Mouse (Mus musculus) forebrain, embryonic 11.5 days (tissue): ENCODE data around the gene Wif1. TPM values are rescaled to one million over a fixed set of nuclear protein-coding genes. Genes with fewer than 3 reads are reported as not detected.

Experiments used
- ATAC-seq: fragments of 200-750 bp; cut with Nextera tagmentation; replicated peaks from 2 replicates; pipeline ENCODE4 v1.8.0; 2017; ENCODE audit warnings: moderate TSS enrichment; ENCODE audit not compliant: low FRiP score
- DNase-seq: peaks from one replicate; pipeline ENCODE4 v3.0.0-alpha.2; 2017; ENCODE audit warnings: low spot score
- H3K27ac ChIP-seq: fragments of 300-500 bp; sonication (generic); 2 replicates; pipeline ENCODE4 v1.5.1; 2014; ENCODE audit warnings: low read depth, low read length
- H3K27me3 ChIP-seq: fragments of 300-500 bp; sonication (generic); 2 replicates; pipeline ENCODE4 v1.6.1; 2014; ENCODE audit warnings: mild to moderate bottlenecking, low read length, mixed read lengths; ENCODE audit not compliant: control insufficient read depth, insufficient read depth
- H3K36me3 ChIP-seq: fragments of 300-500 bp; sonication (generic); 2 replicates; pipeline ENCODE4 v1.6.1; 2014; ENCODE audit warnings: mild to moderate bottlenecking, low read length, moderate library complexity, mixed read lengths; ENCODE audit not compliant: control insufficient read depth, insufficient read depth
- H3K4me1 ChIP-seq: fragments of 300-500 bp; sonication (generic); replicated peaks from 2 replicates; pipeline ENCODE4 v1.6.1; 2014; ENCODE audit warnings: low read length, mixed read lengths; ENCODE audit not compliant: control insufficient read depth, insufficient read depth
- H3K4me2 ChIP-seq: fragments of 300-500 bp; sonication (generic); 2 replicates; pipeline ENCODE4 v1.6.1; 2014; ENCODE audit warnings: low read depth, mild to moderate bottlenecking, low read length, moderate library complexity, mixed read lengths; ENCODE audit not compliant: severe bottlenecking
- H3K4me3 ChIP-seq: fragments of 300-500 bp; sonication (generic); 2 replicates; pipeline ENCODE4 v1.5.1; 2014; ENCODE audit warnings: low read depth, low read length
- H3K9ac ChIP-seq: fragments of 300-500 bp; sonication (generic); 2 replicates; pipeline ENCODE4 v1.6.1; 2014; ENCODE audit warnings: low read length
- H3K9me3 ChIP-seq: fragments of 300-500 bp; sonication (generic); 2 replicates; pipeline ENCODE4 v1.6.1; 2016; ENCODE audit warnings: low read length, mixed read lengths; ENCODE audit not compliant: control insufficient read depth
- WGBS: fragments of 180-500 bp; shearing (Covaris S2); extraction: QIAGEN DNeasy Blood & Tissue Kit; methylation state at CpG from one replicate; pipeline ENCODE4 v1.1.7; 2014; 5-methylcytosine and 5-hydroxymethylcytosine counted together
- polyA plus RNA-seq: library from polyadenylated mRNA; unstranded; fragments of >200 nt; fragmentation: Nextera tagmentation; extraction: Ambion mirVana; gene quantifications from 2 replicates; pipeline ENCODE4 v1.2.1, GENCODE M21; 2014

The Wif1 gene
- polyA plus RNA-seq, 1 experiment from 2014 or later: 11.2 TPM

GRCm38 (mm10) chr10:121089312-121089711 lies 55.6 kb downstream of the Wif1 start:
- peak; percentile 77 for ATAC-seq
- peak overlapping the region; percentile 24; the same call in 1 of the 2 replicates for H3K4me2 ChIP-seq
- H3K4me3 ChIP-seq: no peak overlapping the region

GRCm38 (mm10) chr10:121090006-121090405 lies 56.2 kb downstream of the Wif1 start:
- Histone ChIP-seq H3K27me3 (no peaks in the 10 kb centered on the region), H3K36me3 (no peaks in the 10 kb centered on the region), H3K27ac (no peak overlapping the region), H3K4me1 (no peaks in the 10 kb centered on the region; the same call in 1 of the 2 replicates), H3K9ac (no peak overlapping the region), H3K4me3 (no peak overlapping the region), H3K9me3 (no peaks in the 10 kb centered on the region), H3K4me2 (peak overlapping the region; percentile 24; the same call in 1 of the 2 replicates)
- DNase-seq (no peak), ATAC-seq (no peak)
- 20% methylated on average over 8 of the region's 8 CpGs for WGBS

More at GRCm38 (mm10) chr10:121089312-121089711, 55.6 kb downstream of the Wif1 start:
- H3K4me1 ChIP-seq: no peaks in the 10 kb centered on the region; the same call in 1 of the 2 replicates
- H3K9ac ChIP-seq: 0 out of 2 replicates have a peak overlapping the region, but pooled peaks have one; percentile 6
- no peaks in the 10 kb centered on the region for H3K36me3 ChIP-seq
- 4% methylated on average over 6 of the region's 6 CpGs for WGBS
- H3K9me3 ChIP-seq: no peaks in the 10 kb centered on the region
- no peaks in the 10 kb centered on the region for H3K27me3 ChIP-seq
- no peak overlapping the region for H3K27ac ChIP-seq
- DNase-seq: no peak

GRCm38 (mm10) chr10:121095948-121096347 lies 62.2 kb downstream of the Wif1 start:
- no peak overlapping the region for H3K27ac ChIP-seq
- H3K4me1 ChIP-seq: no peaks in the 10 kb centered on the region
- DNase-seq (no peak), ATAC-seq (no peak)
- no peaks in the 10 kb centered on the region for H3K9me3 ChIP-seq
- H3K27me3 ChIP-seq: no peaks in the 10 kb centered on the region
- no peak overlapping the region for H3K4me3 ChIP-seq
- 68% methylated on average over 12 of the region's 12 CpGs for WGBS
- H3K9ac ChIP-seq: no peak overlapping the region
- no peaks in the 10 kb centered on the region for H3K36me3 ChIP-seq
- no peak overlapping the region for H3K4me2 ChIP-seq

- DNase-seq: no peak
- WGBS: 68% methylated on average over 12 of the region's 12 CpGs
- no peaks in the 10 kb centered on the region for H3K36me3 ChIP-seq
Observed at GRCm38 (mm10) chr10:121098263-121098662, 64.5 kb downstream of the Wif1 start.

GRCm38 (mm10) chr10:121099658-121100057 lies 65.9 kb downstream of the Wif1 start:
- H3K4me3 ChIP-seq: no peak overlapping the region
- WGBS: 66% methylated on average over 11 of the region's 11 CpGs
- H3K27me3 ChIP-seq: no peaks in the 10 kb centered on the region

More at GRCm38 (mm10) chr10:121098263-121098662, 64.5 kb downstream of the Wif1 start:
- H3K4me3 ChIP-seq: no peak overlapping the region
- no peak overlapping the region for H3K9ac ChIP-seq
- H3K27me3 ChIP-seq: no peaks in the 10 kb centered on the region
- no peaks in the 10 kb centered on the region for H3K9me3 ChIP-seq
- H3K27ac ChIP-seq: no peak overlapping the region
- no peaks in the 10 kb centered on the region for H3K4me1 ChIP-seq
- no peak overlapping the region for H3K4me2 ChIP-seq
- no peak for ATAC-seq

GRCm38 (mm10) chr10:121116115-121116514 lies 82.4 kb downstream of the Wif1 start:
- H3K9me3 ChIP-seq: no peaks in the 10 kb centered on the region
- no peaks in the 10 kb centered on the region for H3K36me3 ChIP-seq
- no peak overlapping the region for H3K4me2 ChIP-seq
- H3K9ac ChIP-seq: no peak overlapping the region
- no peaks in the 10 kb centered on the region for H3K27me3 ChIP-seq
- no peak for ATAC-seq
- DNase-seq: no peak
- H3K4me1 ChIP-seq: no peaks in the 10 kb centered on the region
- H3K27ac ChIP-seq: no peak overlapping the region
- no peak overlapping the region for H3K4me3 ChIP-seq

More at GRCm38 (mm10) chr10:121099658-121100057, 65.9 kb downstream of the Wif1 start:
- no peaks in the 10 kb centered on the region for H3K9me3 ChIP-seq
- H3K36me3 ChIP-seq: no peaks in the 10 kb centered on the region
- H3K27ac ChIP-seq: no peak overlapping the region
- H3K4me2 ChIP-seq: no peak overlapping the region
- no peak for ATAC-seq
- DNase-seq: no peak
- no peak overlapping the region for H3K9ac ChIP-seq
- H3K4me1 ChIP-seq: no peaks in the 10 kb centered on the region

- Histone ChIP-seq H3K9me3 (no peaks in the 10 kb centered on the region), H3K4me3 (no peak overlapping the region), H3K9ac (no peak overlapping the region), H3K4me1 (no peaks in the 10 kb centered on the region), H3K4me2 (no peak overlapping the region), H3K36me3 (no peaks in the 10 kb centered on the region), H3K27ac (no peak overlapping the region), H3K27me3 (no peaks in the 10 kb centered on the region)
- ATAC-seq (no peak), DNase-seq (no peak)
- 59% methylated on average over 4 of the region's 4 CpGs for WGBS
Observed at GRCm38 (mm10) chr10:121116636-121117035, 82.9 kb downstream of the Wif1 start.

GRCm38 (mm10) chr10:121120751-121121150 lies 87.0 kb downstream of the Wif1 start:
- no peak overlapping the region for H3K9ac ChIP-seq
- no peaks in the 10 kb centered on the region for H3K9me3 ChIP-seq
- no peak overlapping the region for H3K27ac ChIP-seq
- ATAC-seq: no peak
- 89% methylated on average over 6 of the region's 6 CpGs for WGBS
- H3K36me3 ChIP-seq: no peaks in the 10 kb centered on the region
- H3K4me2 ChIP-seq: no peak overlapping the region
- DNase-seq: no peak
- H3K27me3 ChIP-seq: no peaks in the 10 kb centered on the region
- no peaks in the 10 kb centered on the region for H3K4me1 ChIP-seq
- H3K4me3 ChIP-seq: no peak overlapping the region

GRCm38 (mm10) chr10:121124481-121124880 lies 90.7 kb downstream of the Wif1 start:
- Histone ChIP-seq H3K27me3 (no peaks in the 10 kb centered on the region), H3K4me3 (no peak overlapping the region), H3K9me3 (no peaks in the 10 kb centered on the region), H3K4me2 (no peak overlapping the region), H3K36me3 (no peaks in the 10 kb centered on the region), H3K4me1 (no peaks in the 10 kb centered on the region), H3K27ac (no peak overlapping the region), H3K9ac (no peak overlapping the region)
- DNase-seq: no peak
- WGBS: 93% methylated on average over 16 of the region's 16 CpGs
- no peak for ATAC-seq
